Mouse (Mus musculus) heart, adult 18-20 months (tissue): ENCODE measurements around the gene Cav3. TPM values are rescaled to one million over a fixed set of nuclear protein-coding genes. Genes with fewer than 3 reads are reported as not detected.
A peak's percentile ranks its signal among the peaks of the same experiment; 100 is the strongest.

ENCODE experiments used
- DNase-seq, 2 experiments: peaks; one replicate each; pipeline ENCODE4 v3.0.0; 2021 to 2022; ENCODE audit warnings: mixed read lengths in 1 of 2
- long read RNA-seq, 2 experiments: library from polyadenylated mRNA; stranded (forward); transcript quantifications; one replicate each; pipeline ENCODE4 v2.0.0; 2021
- total RNA-seq, 2 experiments: library from RNA; stranded (reverse); gene quantifications; 2 replicates each; pipeline ENCODE4 v1.2.3; 2021

Gene Cav3
- 10 to 100 TPM; 62.8 to 77.7 TPM for total RNA-seq
- long read RNA-seq, experiment 1, transcript Cav3-201 (2 exons, 1,157 nt) = major isoform, 62 of 64 reads
- long read RNA-seq, experiment 1, partial matches to known transcripts = 2 of 64 reads
- long read RNA-seq, experiment 1, other reads (novel, unspliced or antisense) = 0 of 64 reads
- long read RNA-seq, experiment 2, transcript Cav3-201 (2 exons, 1,157 nt) = major isoform, 27 of 29 reads
- long read RNA-seq, experiment 2, partial matches to known transcripts = 1 of 29 reads
- long read RNA-seq, experiment 2, other reads (novel, unspliced or antisense) = 1 of 29 reads

GRCm38 (mm10) chr6:112459341-112459749, at the start of gene Cav3:
Gene Cav3, plus strand, starts transcription at chr6:112459505.
- DNase-seq = peak; percentile 73 to 81

DNA sequence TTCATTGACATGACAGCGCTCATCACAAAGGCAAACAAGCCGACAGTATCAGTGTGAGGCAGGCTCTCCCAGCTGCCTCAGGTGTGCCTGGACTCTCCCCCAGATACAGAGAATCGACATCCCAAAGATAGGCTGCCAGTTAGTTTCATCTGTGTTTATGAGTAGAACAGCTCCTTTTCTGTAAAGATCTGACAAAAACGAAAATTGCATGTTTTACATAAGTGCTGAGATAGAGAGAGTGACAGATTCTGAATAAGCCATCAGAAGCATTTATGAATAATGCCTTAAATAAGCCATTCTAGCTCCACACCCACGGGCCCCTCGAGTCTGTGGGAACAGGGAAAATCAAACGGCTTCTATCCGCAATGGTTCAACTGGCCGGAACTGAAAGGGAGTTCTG, 40.0 kb upstream of the Cav3 start:
- DNase-seq = no peak

DNA sequence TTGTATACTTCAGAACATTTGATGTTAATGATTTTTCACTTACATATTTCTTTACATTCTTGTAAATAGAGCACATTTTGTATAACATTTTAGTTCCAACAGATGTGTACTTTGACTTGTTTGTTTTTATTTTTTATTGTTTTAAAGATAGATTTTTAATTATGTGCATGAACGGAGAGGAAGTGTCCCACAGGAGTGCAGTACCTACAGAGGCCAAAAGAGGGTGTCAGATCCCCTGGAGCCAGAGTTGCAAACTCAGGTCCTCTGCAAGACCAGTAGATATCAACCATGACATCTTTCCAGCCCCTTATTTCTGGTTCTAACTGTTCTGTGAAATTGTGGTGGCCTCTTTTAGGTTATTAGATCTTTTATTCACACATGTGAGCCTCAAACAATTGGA, 38.4 kb upstream of the Cav3 start:
- no peak for DNase-seq

- DNase-seq = no peak
These were observed 35.4 kb upstream of the Cav3 start for GRCm38 (mm10) chr6:112423746-112424501.

- DNase-seq = no peak
These were observed 33.1 kb upstream of the Cav3 start for GRCm38 (mm10) chr6:112426018-112426732.

- no peak for DNase-seq
These were observed 13.6 kb upstream of the Cav3 start for GRCm38 (mm10) chr6:112445675-112446074.

GRCm38 (mm10) chr6:112461459-112461858, 2.2 kb downstream of the Cav3 start:
- no peak for DNase-seq

DNA sequence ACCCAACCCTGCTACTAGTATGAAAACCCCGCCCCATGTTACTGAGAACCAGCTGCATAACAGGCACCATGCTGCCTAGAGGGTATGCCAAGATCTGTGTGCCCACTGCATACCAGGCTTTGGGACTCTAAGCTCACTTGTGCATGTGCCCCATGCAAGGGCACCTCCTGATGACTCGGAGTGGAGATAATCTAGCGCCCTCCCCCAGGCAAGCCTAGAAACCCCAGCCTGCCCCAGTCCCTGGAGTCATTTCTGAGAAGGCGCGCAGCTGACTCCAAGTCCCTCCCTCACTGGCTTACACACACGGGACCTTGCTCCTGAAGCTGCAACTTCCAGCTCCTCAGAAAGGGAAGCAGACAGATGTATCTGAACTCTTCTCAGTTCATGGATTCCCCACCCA, 4.0 kb downstream of the Cav3 start:
- DNase-seq = peak; percentile 47 to 54

GRCm38 (mm10) chr6:112465441-112465840, 6.1 kb downstream of the Cav3 start:
- DNase-seq = no peak

DNA sequence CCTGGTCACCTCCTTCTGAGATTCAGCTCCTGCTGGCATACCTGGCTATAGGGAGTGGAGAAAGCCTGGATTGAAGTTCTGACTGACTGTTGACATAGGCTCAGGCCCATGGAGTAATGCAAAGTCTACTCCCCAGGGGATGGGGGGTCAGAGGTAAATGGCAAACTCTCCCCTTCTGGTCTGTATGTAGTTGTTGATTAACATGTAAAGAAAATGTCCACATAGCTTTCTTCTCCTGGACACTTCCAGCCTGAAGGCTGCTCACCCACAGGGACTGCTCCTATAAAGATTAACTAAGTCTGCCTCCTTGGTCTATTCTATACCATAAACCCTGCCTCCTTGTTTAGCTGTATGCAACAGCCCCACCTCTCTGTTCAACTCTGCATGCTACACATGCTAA, 6.7 kb downstream of the Cav3 start:
- no peak for DNase-seq

DNA sequence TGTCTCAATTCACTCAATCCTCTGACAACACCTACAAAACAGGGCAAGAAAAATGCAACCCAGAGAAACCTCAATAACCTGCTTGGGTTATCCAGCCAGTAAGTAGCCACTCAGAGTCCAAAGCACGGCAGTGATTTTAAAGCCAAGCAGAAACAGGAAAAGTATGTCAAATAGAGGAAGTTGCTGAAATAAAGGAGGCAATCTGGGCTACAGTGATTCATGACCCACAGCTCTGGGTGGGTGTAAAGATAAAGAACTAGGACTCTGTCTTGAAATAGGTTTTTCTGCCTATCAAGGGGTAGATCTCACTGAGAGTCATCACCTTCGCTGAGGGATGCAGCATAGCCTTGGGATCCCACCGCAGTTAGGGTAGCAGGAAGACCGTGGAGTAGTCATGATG, 12.3 kb downstream of the Cav3 start:
- no peak for DNase-seq

GRCm38 (mm10) chr6:112479861-112480260, 20.6 kb downstream of the Cav3 start:
- no peak for DNase-seq

- DNase-seq = peak; percentile 40 to 59
These were observed 25.0 kb downstream of the Cav3 start for GRCm38 (mm10) chr6:112484316-112484715.

DNA sequence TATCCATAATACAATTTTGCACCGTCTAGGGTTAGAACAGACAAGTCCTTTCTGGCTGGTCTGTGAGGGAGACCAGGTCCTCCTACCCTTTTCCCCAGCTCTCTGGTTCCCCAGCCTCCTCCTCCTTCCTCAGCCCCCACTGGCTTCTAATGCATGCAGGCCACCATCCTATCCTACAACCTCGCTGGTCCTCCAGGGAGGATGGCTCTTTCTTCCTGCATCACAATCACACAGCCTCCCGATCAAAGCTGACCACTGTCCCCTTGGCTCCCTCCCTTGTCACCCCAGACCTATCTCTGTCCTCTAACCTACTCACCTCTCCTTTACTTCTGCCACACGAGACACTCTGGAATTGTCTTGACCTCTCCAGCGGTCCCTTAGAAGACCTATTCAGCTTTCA, 28.7 kb downstream of the Cav3 start:
- DNase-seq = no peak

DNA sequence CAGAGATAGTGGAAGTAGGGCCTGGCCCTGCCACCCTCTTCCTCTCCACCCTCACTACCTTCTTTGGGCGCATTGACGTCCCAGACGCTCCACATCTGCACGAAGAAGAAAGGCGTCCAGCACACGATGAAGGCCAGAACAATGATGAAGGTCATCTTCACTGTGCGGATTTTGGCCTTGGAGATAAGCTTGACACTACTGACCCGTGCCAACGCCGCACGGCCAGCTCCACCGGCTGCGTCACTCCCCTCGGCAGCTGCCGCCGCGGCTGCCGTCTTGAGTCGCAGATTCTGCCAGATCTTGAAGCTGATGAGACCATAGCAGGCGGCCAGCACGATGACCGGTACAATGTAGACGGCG, 29.5 kb downstream of the Cav3 start:
- DNase-seq = no peak

- DNase-seq = no peak
These were observed 30.0 kb downstream of the Cav3 start for GRCm38 (mm10) chr6:112489181-112489909.

- DNase-seq = no peak
These were observed 30.7 kb downstream of the Cav3 start, which contains the start of gene Oxtr for GRCm38 (mm10) chr6:112489910-112490559. Gene Oxtr, minus strand, starts transcription at chr6:112489943.

- peak; percentile 73 to 91 for DNase-seq
These were observed 31.4 kb downstream of the Cav3 start for GRCm38 (mm10) chr6:112490625-112491242.

DNA sequence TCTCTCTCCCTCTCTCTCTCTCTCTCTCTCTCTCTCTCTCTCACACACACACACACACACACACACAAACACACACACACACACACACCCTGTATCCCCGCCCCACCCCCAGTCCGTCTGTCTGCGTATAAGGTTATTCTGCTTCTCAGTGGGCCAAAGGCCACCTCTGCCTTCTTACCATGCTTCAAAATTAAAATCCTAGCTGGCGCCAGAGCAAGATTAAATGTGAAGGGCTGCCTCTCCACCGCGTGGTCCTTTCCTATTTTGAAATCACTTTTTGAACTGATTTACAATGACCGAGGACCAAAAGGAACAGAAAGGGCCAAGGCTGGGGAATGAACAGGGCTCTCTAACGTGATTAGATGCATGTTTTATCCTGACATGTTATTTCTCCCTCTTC, 32.2 kb downstream of the Cav3 start:
- no peak for DNase-seq

- no peak for DNase-seq
These were observed 33.4 kb downstream of the Cav3 start for GRCm38 (mm10) chr6:112492656-112493055.

- no peak for DNase-seq
These were observed 34.1 kb downstream of the Cav3 start for GRCm38 (mm10) chr6:112493371-112493770.
